Mouse (Mus musculus): Measurements from ENCODE around the gene Ksr1. TPM values are rescaled to one million over a fixed set of nuclear protein-coding genes. Genes with fewer than 3 reads are reported as not detected.
A peak's percentile ranks its signal among the peaks of the same experiment; 100 is the strongest.

Gene Ksr1
- polyA plus RNA-seq, 1 experiment = 14.5 TPM

DNA sequence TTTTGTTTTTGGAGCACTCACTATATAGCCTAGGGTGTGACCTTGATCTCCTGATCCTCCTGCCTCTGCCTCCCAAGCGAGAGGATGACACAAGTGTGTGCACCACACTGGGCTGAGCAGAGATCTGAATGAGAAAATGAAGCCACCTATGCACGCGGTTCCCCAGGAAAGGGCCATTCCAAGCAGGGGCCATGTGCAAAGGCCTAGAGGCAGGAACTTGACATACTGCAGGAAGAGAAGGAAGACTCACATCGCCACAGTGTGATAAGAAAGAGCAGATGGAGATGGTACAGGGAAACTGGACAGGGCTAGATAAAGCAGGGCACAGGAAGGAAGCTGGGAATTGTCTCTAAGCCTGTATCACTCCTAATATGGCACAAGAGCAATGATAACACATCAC, 3.1 kb upstream of the Ksr1 start:
- Histone ChIP-seq H3K27me3 (ENCODE audit: control insufficient read depth, insufficient read depth, low read length) (no peaks in the 10 kb centered on the region), H3K4me3 (ENCODE audit: extremely low read depth, insufficient read depth, insufficient read length) (no peak overlapping the region), H3K4me1 (ENCODE audit: control insufficient read depth, insufficient read depth, insufficient read length) (no peaks in the 10 kb centered on the region; the same call in 1 of the 2 replicates), H3K27ac (ENCODE audit: insufficient read depth, low read length) (no peak overlapping the region), H3K36me3 (ENCODE audit: control insufficient read depth, insufficient read depth, low read length) (no peaks in the 10 kb centered on the region)
- WGBS = 85% methylated on average over 4 of the region's 4 CpGs
- no peak for DNase-seq (ENCODE audit: low read depth in 1 of 2, low spot score in 2 of 2)
- no peak for TF ChIP-seq POLR2A (IDR thresholded peaks at IDR 0.05; ENCODE audit: low read depth, low read length)
- TF ChIP-seq CTCF (IDR thresholded peaks at IDR 0.05; ENCODE audit: extremely low read depth, insufficient read depth, insufficient read length, insufficient replicate concordance) = no peak

DNA sequence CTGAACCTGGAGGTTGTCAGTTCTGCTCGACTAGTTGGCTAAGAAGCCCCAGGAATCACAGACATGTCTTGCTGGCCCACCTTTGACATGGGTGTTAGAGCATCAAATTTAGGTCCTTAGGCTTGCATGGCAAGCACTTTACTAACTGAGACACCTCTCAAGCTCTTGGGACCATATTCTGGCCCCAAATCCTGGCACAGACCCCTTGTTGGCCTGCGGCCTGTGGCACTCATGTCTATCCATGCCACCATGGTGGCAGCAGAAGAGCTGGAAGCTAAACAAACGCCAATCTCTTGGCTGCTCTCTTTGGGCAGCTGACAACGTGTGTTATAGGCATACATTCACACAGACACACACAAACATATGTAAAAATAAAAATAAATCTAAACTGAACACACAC, 2.6 kb upstream of the Ksr1 start:
- no peaks in the 10 kb centered on the region for H3K27me3 ChIP-seq (ENCODE audit: control insufficient read depth, insufficient read depth, low read length)
- TF ChIP-seq CTCF (IDR thresholded peaks at IDR 0.05; ENCODE audit: extremely low read depth, insufficient read depth, insufficient read length, insufficient replicate concordance) (no peak), POLR2A (IDR thresholded peaks at IDR 0.05; ENCODE audit: low read depth, low read length) (no peak)
- no peak for DNase-seq (ENCODE audit: low read depth in 1 of 2, low spot score in 2 of 2)
- WGBS = 85% methylated on average over 4 of the region's 4 CpGs
- no peaks in the 10 kb centered on the region for H3K36me3 ChIP-seq (ENCODE audit: control insufficient read depth, insufficient read depth, low read length)
- H3K27ac ChIP-seq (ENCODE audit: insufficient read depth, low read length) = no peak overlapping the region
- no peak overlapping the region for H3K4me3 ChIP-seq (ENCODE audit: extremely low read depth, insufficient read depth, insufficient read length)
- no peaks in the 10 kb centered on the region; the same call in 1 of the 2 replicates for H3K4me1 ChIP-seq (ENCODE audit: control insufficient read depth, insufficient read depth, insufficient read length)

DNA sequence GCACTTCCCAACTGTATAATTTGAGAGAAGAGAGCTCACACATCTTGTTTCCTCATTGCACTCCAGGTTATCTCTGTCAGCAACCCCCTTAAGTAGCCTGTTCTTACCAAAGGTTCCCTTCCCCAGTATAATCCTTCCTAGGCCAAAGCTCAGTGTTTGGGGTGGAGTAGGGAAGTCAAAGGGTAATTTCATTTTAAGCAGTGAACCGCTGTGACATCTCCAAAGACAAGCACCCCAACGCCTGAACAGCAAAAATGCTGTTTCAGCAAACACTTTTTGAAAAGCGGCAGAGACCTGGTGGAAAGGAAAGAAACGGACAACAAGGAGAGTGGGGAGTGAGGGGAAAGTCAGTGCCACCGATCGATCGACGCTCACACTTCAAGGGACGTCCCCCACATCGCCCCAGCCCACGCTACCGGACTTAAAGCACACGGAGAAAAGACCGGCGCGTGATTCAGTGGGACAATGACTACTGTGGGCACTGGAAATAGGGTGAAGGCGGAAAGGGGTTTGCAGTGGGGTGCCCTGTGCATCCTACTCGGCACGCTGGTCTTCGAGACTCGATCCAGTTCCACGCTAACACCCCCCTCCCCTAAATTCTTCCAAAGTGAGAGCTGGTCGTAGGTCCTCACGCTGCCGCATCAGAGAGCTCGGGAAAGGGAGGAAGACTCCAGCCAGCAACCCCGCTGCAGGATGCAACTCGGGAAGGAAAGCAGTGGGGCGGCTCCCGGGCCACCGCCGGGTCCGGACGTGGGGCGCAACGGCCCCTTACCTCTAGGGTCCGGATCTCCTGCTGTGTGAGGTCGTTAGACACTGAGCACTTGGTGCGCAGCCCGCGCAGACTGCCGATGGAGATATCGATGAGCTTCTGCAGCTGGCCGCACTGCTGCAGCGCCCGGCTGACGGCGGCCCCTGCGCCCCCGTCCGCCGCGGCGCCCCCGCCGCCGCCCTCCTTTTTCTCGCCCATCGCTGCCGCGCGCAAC, 633 bp downstream of the Ksr1 start:
- H3K36me3 ChIP-seq (ENCODE audit: control insufficient read depth, insufficient read depth, low read length) = no peaks in the 10 kb centered on the region
- no peaks in the 10 kb centered on the region for H3K27me3 ChIP-seq (ENCODE audit: control insufficient read depth, insufficient read depth, low read length)
- peak in 1 of 2 experiments; percentile 30 for DNase-seq (ENCODE audit: low read depth in 1 of 2, low spot score in 2 of 2)
- peak overlapping the region; percentile 72 for H3K4me3 ChIP-seq (ENCODE audit: extremely low read depth, insufficient read depth, insufficient read length)
- peaks cover 9% of the 10 kb centered on the region; the same call in 1 of the 2 replicates for H3K4me1 ChIP-seq (ENCODE audit: control insufficient read depth, insufficient read depth, insufficient read length)
- peak overlapping the region; percentile 73 for H3K27ac ChIP-seq (ENCODE audit: insufficient read depth, low read length)
- TF ChIP-seq CTCF (IDR thresholded peaks at IDR 0.05; ENCODE audit: extremely low read depth, insufficient read depth, insufficient read length, insufficient replicate concordance) = no peak
- TF ChIP-seq POLR2A (IDR thresholded peaks at IDR 0.05; ENCODE audit: low read depth, low read length) = no peak
- whole genome bisulfite sequencing = 1% methylated on average over 59 of the region's 62 CpGs

DNA sequence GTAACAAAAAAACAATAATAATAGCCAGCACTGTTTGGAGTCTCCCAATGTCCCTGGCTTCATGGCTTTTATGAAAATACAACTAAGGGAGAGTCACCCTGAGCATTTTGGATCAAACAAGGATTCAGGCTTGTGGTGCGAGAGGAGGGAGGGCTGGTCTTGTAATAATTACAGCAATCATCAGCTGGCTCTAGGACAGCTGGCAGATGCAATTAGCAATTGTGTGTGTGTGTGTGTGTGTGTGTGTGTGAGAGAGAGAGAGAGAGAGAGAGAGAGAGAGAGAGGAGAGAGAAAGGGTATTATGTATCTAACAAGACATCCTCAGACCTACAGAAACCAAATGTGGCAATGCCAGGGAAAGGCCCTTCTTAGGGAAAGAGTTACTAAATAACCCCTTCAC, 1.5 kb downstream of the Ksr1 start:
- no peak for TF ChIP-seq POLR2A (IDR thresholded peaks at IDR 0.05; ENCODE audit: low read depth, low read length)
- no peak for TF ChIP-seq CTCF (IDR thresholded peaks at IDR 0.05; ENCODE audit: extremely low read depth, insufficient read depth, insufficient read length, insufficient replicate concordance)
- Histone ChIP-seq H3K4me1 (ENCODE audit: control insufficient read depth, insufficient read depth, insufficient read length) (peaks cover 9% of the 10 kb centered on the region; the same call in 1 of the 2 replicates), H3K36me3 (ENCODE audit: control insufficient read depth, insufficient read depth, low read length) (no peaks in the 10 kb centered on the region), H3K27ac (ENCODE audit: insufficient read depth, low read length) (no peak overlapping the region), H3K27me3 (ENCODE audit: control insufficient read depth, insufficient read depth, low read length) (no peaks in the 10 kb centered on the region), H3K4me3 (ENCODE audit: extremely low read depth, insufficient read depth, insufficient read length) (0 out of 2 replicates have a peak overlapping the region, but pooled peaks have one; percentile 72)
- WGBS = 93% methylated on average over 1 of the region's 1 CpGs
- no peak for DNase-seq (ENCODE audit: low read depth in 1 of 2, low spot score in 2 of 2)

DNA sequence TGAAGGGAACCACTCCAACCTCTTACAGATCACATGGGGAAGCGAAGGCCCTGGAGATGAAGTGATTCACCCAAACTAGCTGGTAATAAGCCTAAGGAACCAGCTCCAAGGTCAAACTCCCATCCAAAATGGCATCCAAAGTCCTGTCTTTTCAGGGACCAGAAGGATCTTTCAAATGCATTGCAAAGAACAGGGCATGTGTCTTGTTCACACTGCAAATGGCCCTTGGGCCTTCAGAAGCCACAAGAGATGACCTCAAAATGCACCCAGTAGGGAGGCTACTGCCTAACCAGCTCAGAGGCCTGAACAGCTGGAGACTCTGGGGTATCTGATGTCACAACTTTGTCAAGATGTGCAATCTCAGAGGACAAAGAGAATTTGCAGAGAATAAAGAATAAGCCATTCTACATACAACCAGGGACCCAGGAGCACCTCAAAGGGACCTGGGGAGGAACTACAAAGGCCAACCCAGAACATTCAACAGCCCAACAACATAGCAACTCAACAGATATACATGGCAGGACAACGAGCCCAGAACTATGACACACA, 2.1 kb downstream of the Ksr1 start:
- no peaks in the 10 kb centered on the region for H3K27me3 ChIP-seq (ENCODE audit: control insufficient read depth, insufficient read depth, low read length)
- H3K27ac ChIP-seq (ENCODE audit: insufficient read depth, low read length) = no peak overlapping the region
- peaks cover 9% of the 10 kb centered on the region; the same call in 1 of the 2 replicates for H3K4me1 ChIP-seq (ENCODE audit: control insufficient read depth, insufficient read depth, insufficient read length)
- TF ChIP-seq CTCF (IDR thresholded peaks at IDR 0.05; ENCODE audit: extremely low read depth, insufficient read depth, insufficient read length, insufficient replicate concordance) (no peak), POLR2A (IDR thresholded peaks at IDR 0.05; ENCODE audit: low read depth, low read length) (no peak)
- H3K4me3 ChIP-seq (ENCODE audit: extremely low read depth, insufficient read depth, insufficient read length) = no peak overlapping the region
- WGBS = 83% methylated on average over 2 of the region's 2 CpGs
- no peaks in the 10 kb centered on the region for H3K36me3 ChIP-seq (ENCODE audit: control insufficient read depth, insufficient read depth, low read length)
- no peak for DNase-seq (ENCODE audit: low read depth in 1 of 2, low spot score in 2 of 2)

DNA sequence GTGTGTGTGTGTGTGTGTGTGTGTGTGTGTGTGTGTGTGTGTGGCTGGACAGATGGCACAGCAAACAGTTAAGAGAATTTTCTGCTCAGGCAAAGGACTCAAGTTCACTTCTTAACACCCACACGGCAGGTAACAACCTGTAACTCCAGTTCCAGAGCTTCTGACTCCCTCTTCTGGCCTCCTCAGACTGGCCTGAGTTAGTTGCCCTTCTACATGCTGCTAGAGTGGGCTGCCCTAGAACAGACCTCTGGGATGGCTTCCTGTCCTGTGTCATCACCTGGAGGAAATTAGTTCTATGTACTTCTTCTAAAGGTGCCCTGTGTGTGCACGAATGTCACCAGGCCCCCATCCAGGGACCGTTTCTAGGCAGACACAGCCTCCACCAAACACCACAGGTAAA, 2.9 kb downstream of the Ksr1 start:
- no peaks in the 10 kb centered on the region for H3K36me3 ChIP-seq (ENCODE audit: control insufficient read depth, insufficient read depth, low read length)
- H3K27me3 ChIP-seq (ENCODE audit: control insufficient read depth, insufficient read depth, low read length) = no peaks in the 10 kb centered on the region
- H3K4me1 ChIP-seq (ENCODE audit: control insufficient read depth, insufficient read depth, insufficient read length) = peaks cover 9% of the 10 kb centered on the region; the same call in 1 of the 2 replicates
- WGBS = 80% methylated on average over 3 of the region's 3 CpGs
- H3K27ac ChIP-seq (ENCODE audit: insufficient read depth, low read length) = no peak overlapping the region
- no peak overlapping the region for H3K4me3 ChIP-seq (ENCODE audit: extremely low read depth, insufficient read depth, insufficient read length)
- TF ChIP-seq CTCF (IDR thresholded peaks at IDR 0.05; ENCODE audit: extremely low read depth, insufficient read depth, insufficient read length, insufficient replicate concordance) (no peak), POLR2A (IDR thresholded peaks at IDR 0.05; ENCODE audit: low read depth, low read length) (no peak)
- no peak for DNase-seq (ENCODE audit: low read depth in 1 of 2, low spot score in 2 of 2)
